Mouse (Mus musculus) hindbrain, embryonic 14.5 days (tissue): Measurements from ENCODE around the gene Daglb. TPM values are rescaled to one million over a fixed set of nuclear protein-coding genes. Genes with fewer than 3 reads are reported as not detected.

Source experiments
- ATAC-seq: fragments of 200-750 bp; cut with Nextera tagmentation; 2 replicates; pipeline ENCODE4 v1.8.0; 2017; ENCODE audit warnings: moderate number of reproducible peaks, mild to moderate bottlenecking, moderate TSS enrichment, moderate library complexity; ENCODE audit not compliant: low FRiP score
- DNase-seq: peaks from one replicate; pipeline ENCODE4 v3.0.0-alpha.2; 2015; ENCODE audit warnings: low spot score
- H3K27ac ChIP-seq: fragments of 300-500 bp; sonication (generic); 2 replicates; pipeline ENCODE4 v1.5.1; 2014; ENCODE audit warnings: mild to moderate bottlenecking, moderate library complexity
- H3K27me3 ChIP-seq: fragments of 300-500 bp; sonication (generic); 2 replicates; pipeline ENCODE4 v1.6.1; 2014; ENCODE audit warnings: mild to moderate bottlenecking, low read length, mixed read lengths; ENCODE audit not compliant: control insufficient read depth, insufficient read depth
- H3K36me3 ChIP-seq: fragments of 300-500 bp; sonication (generic); replicated peaks from 2 replicates; pipeline ENCODE4 v1.6.1; 2014; ENCODE audit not compliant: control insufficient read depth, insufficient read depth
- H3K4me1 ChIP-seq: fragments of 300-500 bp; sonication (generic); replicated peaks from 2 replicates; pipeline ENCODE4 v1.6.1; 2014; ENCODE audit warnings: antibody characterized with exemption, low read length, mixed read lengths; ENCODE audit not compliant: control insufficient read depth, insufficient read depth
- H3K4me2 ChIP-seq: fragments of 300-500 bp; sonication (generic); replicated peaks from 2 replicates; pipeline ENCODE4 v1.6.1; 2014; ENCODE audit warnings: mild to moderate bottlenecking, moderate library complexity
- H3K4me3 ChIP-seq: fragments of 300-500 bp; sonication (generic); replicated peaks from 2 replicates; pipeline ENCODE4 v1.5.1; 2014; ENCODE audit warnings: mild to moderate bottlenecking, low read length
- H3K9ac ChIP-seq: fragments of 300-500 bp; sonication (generic); 2 replicates; pipeline ENCODE4 v1.6.1; 2014
- H3K9me3 ChIP-seq: fragments of 300-500 bp; sonication (generic); 2 replicates; pipeline ENCODE4 v1.6.1; 2016; ENCODE audit warnings: low read length; ENCODE audit not compliant: control insufficient read depth
- WGBS: fragments of 180-500 bp; shearing (Covaris S2); extraction: QIAGEN DNeasy Blood & Tissue Kit; methylation state at CpG from one replicate; pipeline ENCODE4 v1.1.7; 2014; 5-methylcytosine and 5-hydroxymethylcytosine counted together
- polyA plus RNA-seq: library from polyadenylated mRNA; unstranded; fragments of >200 nt; fragmentation: Nextera tagmentation; extraction: Ambion mirVana; gene quantifications from 2 replicates; pipeline ENCODE4 v1.2.1, GENCODE M21; 2014

Gene Daglb
- polyA plus RNA-seq, 1 experiment from 2014 or later = 17.5 TPM

- Histone ChIP-seq H3K9ac (no peak overlapping the region), H3K4me1 (peaks cover 7% of the 10 kb centered on the region; the same call in 1 of the 2 replicates), H3K4me2 (no peak overlapping the region), H3K36me3 (peaks cover 72% of the 10 kb centered on the region), H3K9me3 (no peaks in the 10 kb centered on the region), H3K27ac (no peak overlapping the region), H3K27me3 (no peaks in the 10 kb centered on the region), H3K4me3 (no peak overlapping the region)
- WGBS = 87% methylated on average over 7 of the region's 7 CpGs
- ATAC-seq (no peak), DNase-seq (no peak)
Observed at GRCm38 (mm10) chr5:143505545-143505944, 41.2 kb downstream of the Daglb start.

GRCm38 (mm10) chr5:143509294-143509693 lies 44.9 kb downstream of the Daglb start:
- no peak overlapping the region for H3K4me3 ChIP-seq
- no peaks in the 10 kb centered on the region for H3K9me3 ChIP-seq
- no peak overlapping the region for H3K4me2 ChIP-seq
- peaks cover 73% of the 10 kb centered on the region for H3K36me3 ChIP-seq
- peaks cover 9% of the 10 kb centered on the region; the same call in 1 of the 2 replicates for H3K4me1 ChIP-seq
- ATAC-seq = no peak
- H3K27ac ChIP-seq = no peak overlapping the region
- WGBS = 86% methylated on average over 9 of the region's 9 CpGs
- no peak for DNase-seq
- no peak overlapping the region for H3K9ac ChIP-seq
- no peaks in the 10 kb centered on the region for H3K27me3 ChIP-seq

- Histone ChIP-seq H3K36me3 (peaks cover 73% of the 10 kb centered on the region), H3K4me1 (peaks cover 9% of the 10 kb centered on the region; the same call in 1 of the 2 replicates), H3K4me3 (no peak overlapping the region), H3K4me2 (no peak overlapping the region), H3K9ac (no peak overlapping the region), H3K27me3 (no peaks in the 10 kb centered on the region), H3K27ac (0 out of 2 replicates have a peak overlapping the region, but pooled peaks have one; percentile 16), H3K9me3 (no peaks in the 10 kb centered on the region)
- DNase-seq (no peak), ATAC-seq (no peak)
- 85% methylated on average over 11 of the region's 11 CpGs for WGBS
Observed at GRCm38 (mm10) chr5:143509737-143510136, 45.4 kb downstream of the Daglb start.

- ATAC-seq (no peak), DNase-seq (no peak)
- H3K4me2 ChIP-seq = no peak overlapping the region
- peaks cover 78% of the 10 kb centered on the region for H3K36me3 ChIP-seq
- H3K4me3 ChIP-seq = no peak overlapping the region
- H3K27ac ChIP-seq = no peak overlapping the region
- H3K4me1 ChIP-seq = peaks cover 9% of the 10 kb centered on the region; the same call in 1 of the 2 replicates
- no peaks in the 10 kb centered on the region for H3K9me3 ChIP-seq
- WGBS = 84% methylated on average over 4 of the region's 4 CpGs
- no peaks in the 10 kb centered on the region for H3K27me3 ChIP-seq
- no peak overlapping the region for H3K9ac ChIP-seq
Observed at GRCm38 (mm10) chr5:143511577-143511976, 47.2 kb downstream of the Daglb start.

GRCm38 (mm10) chr5:143512305-143512704 lies 47.9 kb downstream of the Daglb start:
- no peak overlapping the region for H3K27ac ChIP-seq
- ATAC-seq (no peak), DNase-seq (no peak)
- H3K4me1 ChIP-seq = peaks cover 9% of the 10 kb centered on the region; the same call in 1 of the 2 replicates
- no peak overlapping the region for H3K4me2 ChIP-seq
- no peak overlapping the region for H3K9ac ChIP-seq
- no peak overlapping the region for H3K4me3 ChIP-seq
- 90% methylated on average over 4 of the region's 4 CpGs for WGBS
- no peaks in the 10 kb centered on the region for H3K27me3 ChIP-seq
- H3K36me3 ChIP-seq = peaks cover 78% of the 10 kb centered on the region
- H3K9me3 ChIP-seq = no peaks in the 10 kb centered on the region

- 0 out of 2 replicates have a peak, but pooled peaks cover 4% of the 10 kb centered on the region for H3K4me1 ChIP-seq
- no peaks in the 10 kb centered on the region for H3K27me3 ChIP-seq
- 95% methylated on average over 5 of the region's 5 CpGs for WGBS
- no peak overlapping the region for H3K4me3 ChIP-seq
- no peak overlapping the region for H3K27ac ChIP-seq
- H3K36me3 ChIP-seq = peaks cover 69% of the 10 kb centered on the region
- no peak overlapping the region for H3K4me2 ChIP-seq
- no peak for DNase-seq
- no peak overlapping the region for H3K9ac ChIP-seq
- no peaks in the 10 kb centered on the region for H3K9me3 ChIP-seq
- ATAC-seq = no peak
Observed at GRCm38 (mm10) chr5:143514878-143515277, 50.5 kb downstream of the Daglb start.

GRCm38 (mm10) chr5:143517005-143517404 lies 52.6 kb downstream of the Daglb start:
- H3K9ac ChIP-seq = no peak overlapping the region
- DNase-seq (no peak), ATAC-seq (no peak)
- WGBS = 92% methylated on average over 11 of the region's 11 CpGs
- H3K4me2 ChIP-seq = no peak overlapping the region
- H3K9me3 ChIP-seq = no peaks in the 10 kb centered on the region
- H3K27ac ChIP-seq = no peak overlapping the region
- no peaks in the 10 kb centered on the region for H3K4me1 ChIP-seq
- peaks cover 52% of the 10 kb centered on the region for H3K36me3 ChIP-seq
- no peaks in the 10 kb centered on the region for H3K27me3 ChIP-seq
- no peak overlapping the region for H3K4me3 ChIP-seq

GRCm38 (mm10) chr5:143517436-143517835 lies 53.1 kb downstream of the Daglb start:
- WGBS = 88% methylated on average over 6 of the region's 6 CpGs
- Histone ChIP-seq H3K27me3 (no peaks in the 10 kb centered on the region), H3K27ac (no peak overlapping the region), H3K4me3 (no peak overlapping the region), H3K4me1 (no peaks in the 10 kb centered on the region), H3K9ac (no peak overlapping the region), H3K4me2 (no peak overlapping the region), H3K36me3 (peaks cover 47% of the 10 kb centered on the region), H3K9me3 (no peaks in the 10 kb centered on the region)
- DNase-seq (no peak), ATAC-seq (no peak)

GRCm38 (mm10) chr5:143518045-143518591 lies 53.7 kb downstream of the Daglb start:
- no peak overlapping the region for H3K9ac ChIP-seq
- no peak overlapping the region for H3K4me3 ChIP-seq
- H3K4me1 ChIP-seq = no peaks in the 10 kb centered on the region
- DNase-seq (no peak), ATAC-seq (no peak)
- no peak overlapping the region for H3K27ac ChIP-seq
- H3K27me3 ChIP-seq = no peaks in the 10 kb centered on the region
- no peak overlapping the region for H3K4me2 ChIP-seq
- H3K9me3 ChIP-seq = no peaks in the 10 kb centered on the region
- WGBS = 86% methylated on average over 6 of the region's 6 CpGs
- H3K36me3 ChIP-seq = peaks cover 41% of the 10 kb centered on the region

GRCm38 (mm10) chr5:143520415-143520814 lies 56.0 kb downstream of the Daglb start:
- Histone ChIP-seq H3K4me1 (peaks cover 11% of the 10 kb centered on the region), H3K27me3 (no peaks in the 10 kb centered on the region), H3K36me3 (peaks cover 18% of the 10 kb centered on the region), H3K4me2 (no peak overlapping the region), H3K9ac (no peak overlapping the region), H3K9me3 (no peaks in the 10 kb centered on the region), H3K4me3 (no peak overlapping the region), H3K27ac (no peak overlapping the region)
- ATAC-seq (no peak), DNase-seq (no peak)
- WGBS = 81% methylated on average over 2 of the region's 2 CpGs
